Mouse (Mus musculus): ENCODE data around the gene Slc25a21.

The Slc25a21 gene

DNA sequence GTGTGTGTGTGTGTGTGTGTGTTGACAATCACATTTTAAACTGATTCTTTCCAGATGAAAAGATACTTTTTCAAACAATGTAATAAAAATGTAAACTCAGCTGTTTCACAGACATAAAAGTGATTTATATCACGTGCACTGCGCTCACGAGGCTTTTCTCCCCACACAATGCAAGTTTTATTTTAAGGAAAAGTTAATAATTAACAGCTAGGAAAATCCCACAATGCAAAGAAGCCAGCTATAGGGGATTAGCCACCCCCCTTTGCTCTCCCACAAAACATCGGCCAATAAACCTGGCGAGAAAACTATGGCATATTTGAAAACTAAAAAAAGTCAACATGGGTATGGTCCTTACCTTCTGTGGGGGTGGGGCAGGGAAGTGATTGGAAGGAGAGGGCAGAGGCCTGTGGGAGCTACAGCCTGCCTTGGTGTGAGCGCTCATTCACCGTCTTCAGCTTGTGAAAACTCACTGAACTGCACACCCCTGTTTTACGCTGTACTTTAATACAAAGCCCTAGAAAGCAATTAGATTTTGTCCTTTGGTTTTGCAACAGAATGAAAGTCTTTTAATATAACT, 369.4 kb downstream of the Slc25a21 start:
- in situ Hi-C loops (cut with MboI; ENCODE audit: low pct_unique_long_range_greater_than_20kb in 1 of 2, low sequenced_read_pairs in 2 of 2, unreplicated experiment in 1 of 2): no loop called here

DNA sequence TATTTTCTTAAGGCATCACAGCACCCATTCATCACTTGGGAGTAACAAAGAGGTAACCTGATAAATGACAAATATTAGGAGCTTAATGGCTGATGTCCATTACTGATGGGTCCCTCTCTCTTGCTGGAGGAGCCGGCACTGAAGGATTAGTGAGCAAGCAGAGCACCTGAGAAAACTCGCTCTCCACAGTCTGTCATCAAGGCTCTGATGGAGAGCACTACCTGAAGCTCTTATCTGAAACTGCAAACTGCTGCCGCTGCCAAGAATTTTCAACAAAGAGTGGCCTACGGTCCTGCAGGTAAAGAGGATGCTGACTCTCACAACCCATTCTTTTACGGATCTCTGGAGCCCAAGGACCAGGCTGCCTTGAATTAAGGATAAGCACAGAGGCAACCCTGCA, 372.6 kb downstream of the Slc25a21 start:
- in situ Hi-C loops (cut with MboI; ENCODE audit: low pct_unique_long_range_greater_than_20kb in 1 of 2, low sequenced_read_pairs in 2 of 2, unreplicated experiment in 1 of 2): no loop called here

GRCm38 (mm10) chr12:56822122-56822521, 375.1 kb downstream of the Slc25a21 start:
- in situ Hi-C loops (cut with MboI; ENCODE audit: low pct_unique_long_range_greater_than_20kb in 1 of 2, low sequenced_read_pairs in 2 of 2, unreplicated experiment in 1 of 2): no loop called here

- in situ Hi-C loops (cut with MboI; ENCODE audit: low pct_unique_long_range_greater_than_20kb in 1 of 2, low sequenced_read_pairs in 2 of 2, unreplicated experiment in 1 of 2): no loop called here
Measured at GRCm38 (mm10) chr12:56820604-56821003, 376.7 kb downstream of the Slc25a21 start.

DNA sequence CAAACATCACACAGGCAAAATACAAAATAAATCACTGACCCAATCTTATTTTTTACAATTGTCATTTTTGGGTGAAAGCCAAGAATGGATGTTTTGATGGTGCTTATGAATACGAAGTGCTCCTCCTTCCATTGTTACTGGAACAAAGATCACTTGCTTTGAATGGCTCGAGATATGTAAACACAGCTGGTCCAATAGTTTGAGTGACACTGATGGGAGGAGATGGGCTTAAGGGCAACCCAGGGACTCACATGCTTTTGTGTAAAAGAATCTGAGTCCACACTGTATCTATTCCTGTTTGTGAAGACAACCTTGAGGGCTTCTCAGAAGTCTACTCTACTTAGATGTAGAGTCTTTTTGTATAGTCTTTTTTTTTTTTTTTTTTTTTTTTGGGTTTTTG, 389.8 kb downstream of the Slc25a21 start:
- in situ Hi-C loops (cut with MboI; ENCODE audit: low pct_unique_long_range_greater_than_20kb in 1 of 2, low sequenced_read_pairs in 2 of 2, unreplicated experiment in 1 of 2): no loop called here

DNA sequence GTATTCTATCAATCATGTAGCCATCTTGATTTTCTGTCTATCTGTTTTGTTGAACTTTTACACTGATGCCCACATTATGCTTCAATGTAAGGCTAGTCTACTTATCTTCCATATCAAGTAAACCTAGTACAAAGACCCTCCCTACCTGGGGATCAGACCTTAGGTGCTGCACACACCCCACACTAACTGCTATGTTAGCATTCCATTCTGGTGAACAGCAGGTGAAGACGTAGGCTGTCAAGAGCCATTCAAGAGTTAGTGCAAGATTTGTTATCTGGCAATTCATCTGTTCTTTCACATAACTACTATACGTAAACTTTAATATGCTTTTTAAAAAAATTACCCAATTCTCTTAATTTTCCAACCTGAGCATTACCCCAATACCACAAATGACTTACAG, 390.2 kb downstream of the Slc25a21 start:
- in situ Hi-C loops (cut with MboI; ENCODE audit: low pct_unique_long_range_greater_than_20kb in 1 of 2, low sequenced_read_pairs in 2 of 2, unreplicated experiment in 1 of 2): no loop called here

- in situ Hi-C loops (cut with MboI; ENCODE audit: low pct_unique_long_range_greater_than_20kb in 1 of 2, low sequenced_read_pairs in 2 of 2, unreplicated experiment in 1 of 2): no loop called here
Measured at GRCm38 (mm10) chr12:56804487-56804886, 392.8 kb downstream of the Slc25a21 start.

- in situ Hi-C loops (cut with MboI; ENCODE audit: low pct_unique_long_range_greater_than_20kb in 1 of 2, low sequenced_read_pairs in 2 of 2, unreplicated experiment in 1 of 2): no loop called here
Measured at GRCm38 (mm10) chr12:56798641-56799415, 398.4 kb downstream of the Slc25a21 start.

GRCm38 (mm10) chr12:56789236-56789635, 408.0 kb downstream of the Slc25a21 start:
- in situ Hi-C loops (cut with MboI; ENCODE audit: low pct_unique_long_range_greater_than_20kb in 1 of 2, low sequenced_read_pairs in 2 of 2, unreplicated experiment in 1 of 2): no loop called here

DNA sequence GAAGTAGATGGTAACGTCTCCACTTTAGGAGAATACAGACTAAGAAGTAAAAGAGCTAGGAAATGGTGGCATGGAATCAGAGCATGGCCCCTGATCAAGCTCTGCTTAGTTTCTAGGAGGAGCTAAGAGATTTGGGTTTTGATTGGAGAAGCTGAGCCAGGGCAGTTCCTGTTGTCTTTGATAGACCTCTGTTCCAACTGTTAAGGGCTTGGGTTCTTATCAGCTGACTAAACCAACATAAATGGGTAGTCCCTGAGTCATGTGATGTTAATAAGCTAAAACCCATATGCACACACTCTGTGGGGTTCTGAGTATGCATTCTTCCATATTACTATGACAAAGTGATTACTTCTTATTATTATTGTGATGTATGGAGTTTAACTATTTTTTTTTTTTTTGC, 412.0 kb downstream of the Slc25a21 start:
- in situ Hi-C loops (cut with MboI; ENCODE audit: low pct_unique_long_range_greater_than_20kb in 1 of 2, low sequenced_read_pairs in 2 of 2, unreplicated experiment in 1 of 2): no loop called here

DNA sequence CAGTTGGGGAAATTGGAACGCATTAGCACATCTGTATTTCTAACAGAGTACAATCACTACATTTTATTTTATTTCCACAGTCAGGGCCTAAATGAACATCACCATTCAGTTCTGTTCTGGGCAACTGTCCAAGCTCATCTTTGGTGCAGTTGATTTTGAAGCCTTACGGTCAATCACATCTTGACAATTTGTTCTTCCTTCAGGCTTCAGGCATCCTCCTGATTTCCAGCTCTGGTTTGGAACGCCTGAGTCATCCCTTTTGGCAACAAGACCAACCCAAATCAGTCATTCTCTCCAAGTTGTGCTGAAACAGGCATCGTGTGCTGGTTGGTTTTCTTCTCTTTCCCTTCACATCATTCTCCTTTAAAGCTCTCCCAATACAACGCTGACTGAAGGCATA, 416.1 kb downstream of the Slc25a21 start:
- in situ Hi-C loops (cut with MboI; ENCODE audit: low pct_unique_long_range_greater_than_20kb in 1 of 2, low sequenced_read_pairs in 2 of 2, unreplicated experiment in 1 of 2): no loop called here

- in situ Hi-C loops (cut with MboI; ENCODE audit: low pct_unique_long_range_greater_than_20kb in 1 of 2, low sequenced_read_pairs in 2 of 2, unreplicated experiment in 1 of 2): no loop called here
Measured at GRCm38 (mm10) chr12:56779621-56780020, 417.7 kb downstream of the Slc25a21 start.

GRCm38 (mm10) chr12:56773941-56774340, 423.3 kb downstream of the Slc25a21 start:
- in situ Hi-C loops (cut with MboI; ENCODE audit: low pct_unique_long_range_greater_than_20kb in 1 of 2, low sequenced_read_pairs in 2 of 2, unreplicated experiment in 1 of 2): no loop called here

DNA sequence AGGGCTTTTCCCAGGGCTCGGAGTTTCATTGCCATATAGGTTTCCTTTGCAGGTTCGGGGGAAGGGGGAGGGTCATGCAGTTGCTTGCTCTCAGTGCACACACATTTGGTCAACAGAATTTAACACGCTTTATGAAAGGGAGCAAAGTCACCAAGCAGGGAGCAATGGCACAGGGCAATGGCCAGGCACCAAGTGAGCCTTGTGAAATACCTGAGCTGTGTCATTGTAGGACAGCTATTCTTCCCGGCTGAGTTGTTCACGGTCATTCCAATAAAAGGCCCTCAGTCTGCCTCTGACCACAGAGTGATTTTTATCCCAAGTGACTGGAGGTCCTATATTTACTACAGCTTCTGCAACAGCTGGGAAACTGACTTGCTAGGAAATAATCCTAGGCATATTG, 427.9 kb downstream of the Slc25a21 start:
- in situ Hi-C loops (cut with MboI; ENCODE audit: low pct_unique_long_range_greater_than_20kb in 1 of 2, low sequenced_read_pairs in 2 of 2, unreplicated experiment in 1 of 2): no loop called here

GRCm38 (mm10) chr12:56767474-56767873, 429.8 kb downstream of the Slc25a21 start:
- in situ Hi-C loops (cut with MboI; ENCODE audit: low pct_unique_long_range_greater_than_20kb in 1 of 2, low sequenced_read_pairs in 2 of 2, unreplicated experiment in 1 of 2): no loop called here

GRCm38 (mm10) chr12:56737104-56737503, 460.2 kb downstream of the Slc25a21 start:
- in situ Hi-C loops (cut with MboI; ENCODE audit: low pct_unique_long_range_greater_than_20kb in 1 of 2, low sequenced_read_pairs in 2 of 2, unreplicated experiment in 1 of 2): no loop called here

DNA sequence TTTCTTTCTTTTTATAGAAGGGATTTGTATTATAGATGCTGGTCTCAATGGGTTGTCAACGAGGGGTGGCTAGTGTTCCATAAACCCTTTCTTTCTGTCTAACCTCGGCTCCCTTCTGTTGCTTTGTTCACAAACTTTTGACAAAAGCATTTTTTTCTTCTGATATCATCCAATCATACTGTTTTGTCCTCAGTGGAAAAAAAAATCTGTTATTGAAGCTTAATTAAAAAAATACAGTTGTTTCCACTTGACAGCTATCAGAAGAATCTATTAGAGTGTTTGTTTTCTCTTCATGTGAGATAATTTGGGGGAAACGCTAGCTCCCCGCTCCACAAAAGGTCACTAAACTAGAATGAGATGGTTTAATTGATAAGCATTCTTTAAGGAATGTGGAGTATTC, 469.6 kb downstream of the Slc25a21 start:
- in situ Hi-C loops (cut with MboI; ENCODE audit: low pct_unique_long_range_greater_than_20kb in 1 of 2, low sequenced_read_pairs in 2 of 2, unreplicated experiment in 1 of 2): no loop called here

DNA sequence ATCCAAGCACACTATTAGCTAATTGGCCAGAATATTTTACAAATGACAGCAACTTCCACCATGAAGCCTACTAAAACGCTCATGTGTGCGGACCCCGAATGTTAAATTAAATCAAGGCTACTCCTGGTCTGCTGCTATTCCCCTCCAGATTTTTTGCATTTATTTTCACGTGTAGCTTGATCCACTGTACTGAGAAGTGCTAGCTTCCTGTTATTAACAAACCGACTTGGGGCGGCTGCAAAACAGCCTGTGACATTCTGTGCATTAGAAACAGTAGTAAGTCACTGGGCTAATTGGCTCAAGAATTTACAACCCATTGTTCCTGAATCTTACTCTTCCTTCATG, 478.6 kb downstream of the Slc25a21 start:
- in situ Hi-C loops (cut with MboI; ENCODE audit: low pct_unique_long_range_greater_than_20kb in 1 of 2, low sequenced_read_pairs in 2 of 2, unreplicated experiment in 1 of 2): no loop called here

- in situ Hi-C loops (cut with MboI; ENCODE audit: low pct_unique_long_range_greater_than_20kb in 1 of 2, low sequenced_read_pairs in 2 of 2, unreplicated experiment in 1 of 2): no loop called here
Measured at GRCm38 (mm10) chr12:56717971-56718706, 479.1 kb downstream of the Slc25a21 start.

- in situ Hi-C loops (cut with MboI; ENCODE audit: low pct_unique_long_range_greater_than_20kb in 1 of 2, low sequenced_read_pairs in 2 of 2, unreplicated experiment in 1 of 2): no loop called here
Measured at GRCm38 (mm10) chr12:56701004-56701403, 496.3 kb downstream of the Slc25a21 start.
